Mouse (Mus musculus) neural tube, embryonic 12.5 days (tissue): ENCODE data around the gene Fer. TPM values are rescaled to one million over a fixed set of nuclear protein-coding genes. Genes with fewer than 3 reads are reported as not detected.

Source experiments
- ATAC-seq: fragments of 200-750 bp; cut with Nextera tagmentation; 2 replicates; pipeline ENCODE4 v1.8.0; 2017; ENCODE audit warnings: low read depth, mild to moderate bottlenecking, moderate TSS enrichment, moderate library complexity; ENCODE audit not compliant: low FRiP score
- H3K27ac ChIP-seq: fragments of 300-500 bp; sonication (generic); 2 replicates; pipeline ENCODE4 v1.5.1; 2016
- H3K27me3 ChIP-seq: fragments of 300-500 bp; sonication (generic); replicated peaks from 2 replicates; pipeline ENCODE4 v1.6.1; 2016; ENCODE audit warnings: mild to moderate bottlenecking
- H3K36me3 ChIP-seq: fragments of 300-500 bp; sonication (generic); 2 replicates; pipeline ENCODE4 v1.6.1; 2016; ENCODE audit warnings: mild to moderate bottlenecking
- H3K4me1 ChIP-seq: fragments of 300-500 bp; sonication (generic); 2 replicates; pipeline ENCODE4 v1.6.1; 2016
- H3K4me2 ChIP-seq: fragments of 300-500 bp; sonication (generic); replicated peaks from 2 replicates; pipeline ENCODE4 v1.6.1; 2016; ENCODE audit warnings: mild to moderate bottlenecking
- H3K4me3 ChIP-seq: fragments of 300-500 bp; sonication (generic); 2 replicates; pipeline ENCODE4 v1.5.1; 2016
- H3K9ac ChIP-seq: fragments of 300-500 bp; sonication (generic); 2 replicates; pipeline ENCODE4 v1.6.1; 2016; ENCODE audit warnings: mild to moderate bottlenecking
- H3K9me3 ChIP-seq: fragments of 300-500 bp; sonication (generic); 2 replicates; pipeline ENCODE4 v1.6.1; 2016; ENCODE audit warnings: mild to moderate bottlenecking
- WGBS: fragments of 180-500 bp; shearing (Covaris S2); methylation state at CpG from one replicate; pipeline ENCODE4 v1.1.7; 2016; 5-methylcytosine and 5-hydroxymethylcytosine counted together
- polyA plus RNA-seq: library from polyadenylated mRNA; unstranded; fragments of >200 nt; fragmentation: Nextera tagmentation; extraction: Ambion mirVana; gene quantifications from 2 replicates; pipeline ENCODE4 v1.2.1, GENCODE M21; 2016

Gene Fer
- polyA plus RNA-seq, 1 experiment from 2014 or later = 32.7 TPM

GRCm38 (mm10) chr17:64053636-64054035 lies 190.8 kb downstream of the Fer start:
- H3K4me1 ChIP-seq = no peaks in the 10 kb centered on the region
- H3K9me3 ChIP-seq = no peaks in the 10 kb centered on the region
- no peak overlapping the region for H3K27ac ChIP-seq
- H3K4me3 ChIP-seq = no peak overlapping the region
- H3K4me2 ChIP-seq = no peak overlapping the region
- no peak overlapping the region for H3K9ac ChIP-seq
- no peaks in the 10 kb centered on the region for H3K27me3 ChIP-seq
- no peak for ATAC-seq
- no peaks in the 10 kb centered on the region for H3K36me3 ChIP-seq
- 82% methylated on average over 11 of the region's 11 CpGs for WGBS

GRCm38 (mm10) chr17:64060529-64060928 lies 197.7 kb downstream of the Fer start:
- Histone ChIP-seq H3K4me3 (no peak overlapping the region), H3K9ac (no peak overlapping the region), H3K9me3 (no peaks in the 10 kb centered on the region), H3K27ac (no peak overlapping the region), H3K4me1 (no peaks in the 10 kb centered on the region), H3K4me2 (no peak overlapping the region), H3K27me3 (no peaks in the 10 kb centered on the region), H3K36me3 (no peaks in the 10 kb centered on the region)
- no peak for ATAC-seq

GRCm38 (mm10) chr17:64065243-64065642 lies 202.4 kb downstream of the Fer start:
- H3K9me3 ChIP-seq = no peaks in the 10 kb centered on the region
- H3K4me3 ChIP-seq = no peak overlapping the region
- no peak overlapping the region for H3K4me2 ChIP-seq
- ATAC-seq = no peak
- no peaks in the 10 kb centered on the region for H3K36me3 ChIP-seq
- no peak overlapping the region for H3K9ac ChIP-seq
- no peaks in the 10 kb centered on the region for H3K4me1 ChIP-seq
- 91% methylated on average over 3 of the region's 3 CpGs for WGBS
- no peak overlapping the region for H3K27ac ChIP-seq
- no peaks in the 10 kb centered on the region for H3K27me3 ChIP-seq

- H3K36me3 ChIP-seq = no peaks in the 10 kb centered on the region
- H3K27me3 ChIP-seq = no peaks in the 10 kb centered on the region
- no peaks in the 10 kb centered on the region for H3K9me3 ChIP-seq
- WGBS = 91% methylated on average over 7 of the region's 7 CpGs
- H3K4me1 ChIP-seq = no peaks in the 10 kb centered on the region
- no peak overlapping the region for H3K27ac ChIP-seq
- ATAC-seq = no peak
- H3K4me3 ChIP-seq = no peak overlapping the region
- no peak overlapping the region for H3K9ac ChIP-seq
- H3K4me2 ChIP-seq = no peak overlapping the region
Observed at GRCm38 (mm10) chr17:64077392-64077791, 214.5 kb downstream of the Fer start.

- Histone ChIP-seq H3K4me3 (no peak overlapping the region), H3K9ac (no peak overlapping the region), H3K36me3 (no peaks in the 10 kb centered on the region), H3K27ac (no peak overlapping the region), H3K4me1 (no peaks in the 10 kb centered on the region), H3K27me3 (no peaks in the 10 kb centered on the region), H3K9me3 (no peaks in the 10 kb centered on the region), H3K4me2 (no peak overlapping the region)
- whole genome bisulfite sequencing = 90% methylated on average over 5 of the region's 5 CpGs
- ATAC-seq = no peak
Observed at GRCm38 (mm10) chr17:64084751-64085150, 221.9 kb downstream of the Fer start.

- Histone ChIP-seq H3K4me3 (no peak overlapping the region), H3K36me3 (no peaks in the 10 kb centered on the region), H3K9me3 (no peaks in the 10 kb centered on the region), H3K4me2 (no peak overlapping the region), H3K9ac (no peak overlapping the region), H3K27ac (no peak overlapping the region), H3K4me1 (no peaks in the 10 kb centered on the region), H3K27me3 (no peaks in the 10 kb centered on the region)
- no peak for ATAC-seq
- WGBS = 91% methylated on average over 2 of the region's 2 CpGs
Observed at GRCm38 (mm10) chr17:64085493-64085892, 222.6 kb downstream of the Fer start.

GRCm38 (mm10) chr17:64086875-64087608 lies 224.2 kb downstream of the Fer start:
- 93% methylated on average over 11 of the region's 11 CpGs for WGBS
- Histone ChIP-seq H3K4me2 (no peak overlapping the region), H3K9me3 (no peaks in the 10 kb centered on the region), H3K9ac (no peak overlapping the region), H3K4me3 (no peak overlapping the region), H3K36me3 (no peaks in the 10 kb centered on the region), H3K4me1 (no peaks in the 10 kb centered on the region), H3K27me3 (no peaks in the 10 kb centered on the region), H3K27ac (no peak overlapping the region)
- ATAC-seq = no peak

- WGBS = 94% methylated on average over 3 of the region's 3 CpGs
- ATAC-seq = no peak
- no peaks in the 10 kb centered on the region for H3K27me3 ChIP-seq
- no peak overlapping the region for H3K4me3 ChIP-seq
- no peaks in the 10 kb centered on the region for H3K36me3 ChIP-seq
- H3K9me3 ChIP-seq = no peaks in the 10 kb centered on the region
- H3K4me1 ChIP-seq = no peaks in the 10 kb centered on the region
- H3K27ac ChIP-seq = no peak overlapping the region
- no peak overlapping the region for H3K4me2 ChIP-seq
- no peak overlapping the region for H3K9ac ChIP-seq
Observed at GRCm38 (mm10) chr17:64087871-64088270, 225.0 kb downstream of the Fer start.

GRCm38 (mm10) chr17:64093716-64094115 lies 230.9 kb downstream of the Fer start:
- H3K27ac ChIP-seq = no peak overlapping the region
- 87% methylated on average over 2 of the region's 2 CpGs for WGBS
- no peak for ATAC-seq
- no peaks in the 10 kb centered on the region for H3K9me3 ChIP-seq
- no peak overlapping the region for H3K9ac ChIP-seq
- H3K4me3 ChIP-seq = no peak overlapping the region
- H3K4me2 ChIP-seq = no peak overlapping the region
- H3K36me3 ChIP-seq = no peaks in the 10 kb centered on the region
- no peaks in the 10 kb centered on the region for H3K4me1 ChIP-seq
- no peaks in the 10 kb centered on the region for H3K27me3 ChIP-seq

GRCm38 (mm10) chr17:64096811-64097210 lies 233.9 kb downstream of the Fer start:
- Histone ChIP-seq H3K27ac (no peak overlapping the region), H3K36me3 (no peaks in the 10 kb centered on the region), H3K4me2 (no peak overlapping the region), H3K9ac (no peak overlapping the region), H3K27me3 (no peaks in the 10 kb centered on the region), H3K9me3 (no peaks in the 10 kb centered on the region), H3K4me1 (no peaks in the 10 kb centered on the region), H3K4me3 (no peak overlapping the region)
- WGBS = 87% methylated on average over 3 of the region's 3 CpGs
- ATAC-seq = no peak

GRCm38 (mm10) chr17:64097788-64098359 lies 235.0 kb downstream of the Fer start:
- no peaks in the 10 kb centered on the region for H3K9me3 ChIP-seq
- ATAC-seq = no peak
- WGBS = 74% methylated on average over 5 of the region's 5 CpGs
- H3K4me2 ChIP-seq = no peak overlapping the region
- no peak overlapping the region for H3K9ac ChIP-seq
- no peak overlapping the region for H3K27ac ChIP-seq
- no peak overlapping the region for H3K4me3 ChIP-seq
- H3K27me3 ChIP-seq = no peaks in the 10 kb centered on the region
- no peaks in the 10 kb centered on the region for H3K36me3 ChIP-seq
- H3K4me1 ChIP-seq = no peaks in the 10 kb centered on the region

GRCm38 (mm10) chr17:64099395-64100171 lies 236.7 kb downstream of the Fer start:
- Histone ChIP-seq H3K4me3 (no peak overlapping the region), H3K4me1 (no peaks in the 10 kb centered on the region), H3K27ac (no peak overlapping the region), H3K27me3 (no peaks in the 10 kb centered on the region), H3K4me2 (no peak overlapping the region), H3K36me3 (no peaks in the 10 kb centered on the region), H3K9ac (no peak overlapping the region), H3K9me3 (no peaks in the 10 kb centered on the region)
- 68% methylated on average over 6 of the region's 6 CpGs for WGBS
- ATAC-seq = no peak
